Mouse (Mus musculus) mouse trophoblast stem cell (cell line): ENCODE results near the gene Clcnkb.

Experiments
- in situ Hi-C, 2 experiments: fragments of 300-500 bp; cut with MseI, MboI; formaldehyde crosslinking; loops; 2 replicates in 1 of 2; 3 replicates in 1 of 2; pipeline ENCODE4 v1.15.1; 2025

The Clcnkb gene

DNA sequence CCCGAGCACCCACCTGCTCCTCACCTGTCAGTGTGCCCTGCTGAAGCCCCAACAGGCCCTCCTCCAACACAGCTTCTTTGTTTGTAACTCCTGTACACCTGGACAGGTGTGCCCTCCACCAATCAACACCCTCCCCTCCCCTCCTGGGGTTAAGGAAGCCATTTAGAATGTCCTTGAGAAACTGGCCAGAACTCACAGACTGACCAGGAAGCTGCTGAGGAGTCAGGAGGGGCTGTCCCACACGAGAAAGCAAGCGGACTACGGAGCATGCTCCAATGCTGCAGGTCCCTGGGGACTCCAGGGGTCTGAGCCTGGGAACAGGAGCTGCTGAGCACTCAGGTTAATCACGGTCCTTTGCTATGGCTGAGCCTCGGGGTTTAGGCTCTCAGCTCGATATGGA lies at the start of gene Clcnkb:
TSS of gene Clcnkb (minus strand) at position 91 of the 400 bp plus-strand sequence.
- in situ Hi-C loops, result no loop called here

DNA sequence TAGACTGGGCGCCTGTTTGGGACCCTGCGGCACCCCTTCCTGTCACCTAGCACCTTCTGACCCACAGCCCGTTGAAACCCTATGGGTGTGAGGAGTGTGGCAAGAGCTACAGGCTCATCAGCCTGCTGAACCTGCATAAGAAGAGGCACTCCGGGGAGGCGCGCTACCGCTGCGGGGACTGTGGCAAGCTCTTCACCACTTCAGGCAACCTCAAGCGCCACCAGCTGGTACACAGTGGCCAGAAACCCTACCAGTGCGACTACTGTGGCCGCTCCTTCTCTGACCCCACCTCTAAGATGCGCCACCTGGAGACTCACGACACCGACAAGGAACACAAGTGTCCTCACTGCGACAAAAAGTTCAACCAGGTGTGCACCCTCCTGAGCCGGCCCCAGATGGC lies 48.9 kb upstream of the Clcnkb start:
- in situ Hi-C loops, result no loop called here

DNA sequence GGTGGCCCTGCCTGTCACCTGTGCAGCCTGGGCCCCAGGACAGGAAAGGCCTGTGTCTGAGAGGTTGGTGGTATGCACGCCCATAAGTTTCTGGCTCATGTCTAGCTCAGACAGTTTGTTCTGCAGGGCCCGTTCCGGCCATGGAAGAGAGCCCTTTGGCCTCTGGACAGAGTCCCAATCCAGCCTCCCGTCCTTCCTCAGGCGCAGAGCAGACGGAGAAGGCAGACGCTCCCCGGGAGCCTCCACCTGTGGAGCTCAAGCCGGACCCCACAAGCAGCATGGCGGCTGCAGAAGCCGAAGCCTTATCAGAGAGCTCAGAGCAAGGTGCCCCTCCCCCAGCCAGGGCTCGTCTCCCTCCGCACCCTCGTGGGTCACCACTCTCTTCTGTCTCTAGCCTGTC lies 47.7 kb upstream of the Clcnkb start:
- in situ Hi-C loops, result no loop called here

DNA sequence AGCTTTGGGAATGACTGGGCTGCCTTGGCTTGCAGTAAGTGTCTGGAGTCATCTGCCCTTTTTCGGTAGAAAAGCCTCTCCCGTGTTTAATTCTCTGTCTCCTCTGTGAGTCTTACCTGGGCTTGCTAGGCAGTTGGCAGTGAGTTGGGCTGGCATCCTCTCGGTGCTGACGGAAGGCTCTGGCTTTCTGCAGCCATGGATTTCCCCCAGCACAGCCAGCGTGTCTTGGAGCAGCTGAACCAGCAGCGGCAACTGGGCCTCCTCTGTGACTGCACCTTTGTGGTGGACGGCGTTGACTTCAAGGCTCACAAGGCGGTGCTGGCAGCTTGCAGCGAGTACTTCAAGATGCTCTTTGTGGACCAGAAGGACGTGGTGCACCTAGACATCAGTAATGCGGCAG lies 45.8 kb upstream of the Clcnkb start:
- in situ Hi-C loops, result no loop called here

DNA sequence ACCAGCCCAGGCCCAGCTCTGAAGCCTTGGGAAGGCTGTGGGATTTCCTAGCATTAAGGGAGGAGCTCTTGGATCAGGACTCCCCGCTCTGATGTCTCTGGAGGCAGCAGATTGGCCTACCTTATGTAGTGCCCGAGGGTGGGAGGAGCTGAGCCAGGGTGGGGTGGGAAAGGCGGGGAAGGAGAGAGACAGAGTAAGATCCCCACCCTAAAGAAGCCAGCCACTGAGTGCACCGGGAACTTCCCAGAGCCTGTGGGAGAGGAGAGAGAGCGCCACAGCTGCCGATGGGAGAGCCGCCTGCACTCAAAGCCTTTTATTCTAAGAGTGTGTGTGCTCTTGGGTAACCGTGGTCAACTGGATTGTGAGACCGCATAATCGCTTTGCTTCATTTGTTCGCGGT lies 45.3 kb upstream of the Clcnkb start:
- in situ Hi-C loops, result no loop called here

DNA sequence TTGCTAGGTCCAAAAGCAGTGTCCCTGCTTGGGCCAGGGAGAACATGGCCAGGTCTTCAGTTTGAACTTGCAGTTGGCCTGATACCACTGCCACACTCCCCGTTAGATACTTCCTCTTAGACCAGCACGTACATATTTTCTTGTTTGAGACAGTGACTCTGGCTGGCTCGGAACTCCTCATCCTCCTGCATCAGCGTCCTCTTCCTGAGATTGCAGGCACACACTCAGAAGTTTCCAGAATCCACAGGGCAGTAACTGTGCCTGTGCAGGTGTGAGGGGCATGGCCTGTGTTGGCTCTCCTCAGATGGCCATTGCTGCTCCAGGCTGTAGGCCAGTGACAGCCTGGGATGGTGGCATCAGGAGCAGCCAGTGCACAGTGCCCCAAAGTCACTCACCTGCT lies 44.7 kb upstream of the Clcnkb start:
- in situ Hi-C loops, result no loop called here

DNA sequence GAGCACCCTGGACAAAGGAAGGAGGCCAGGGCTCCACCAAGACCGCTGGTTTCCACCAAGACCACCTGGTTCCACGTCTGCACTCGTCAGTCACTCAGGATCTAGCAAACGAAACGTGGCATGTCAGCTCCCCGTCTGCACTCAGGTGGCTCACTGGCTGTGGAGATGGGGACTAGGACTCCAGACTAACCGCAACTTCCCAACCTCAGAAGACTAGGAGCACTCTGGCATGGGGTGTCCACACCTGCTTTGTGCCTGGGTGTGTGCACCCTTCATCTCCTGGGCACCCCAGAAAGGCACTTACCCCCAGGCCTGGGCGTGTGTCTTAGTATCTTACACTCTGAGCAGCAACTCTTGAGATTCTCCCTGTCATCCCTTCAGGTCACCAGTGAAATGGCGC lies 44.0 kb upstream of the Clcnkb start:
- in situ Hi-C loops, result no loop called here

DNA sequence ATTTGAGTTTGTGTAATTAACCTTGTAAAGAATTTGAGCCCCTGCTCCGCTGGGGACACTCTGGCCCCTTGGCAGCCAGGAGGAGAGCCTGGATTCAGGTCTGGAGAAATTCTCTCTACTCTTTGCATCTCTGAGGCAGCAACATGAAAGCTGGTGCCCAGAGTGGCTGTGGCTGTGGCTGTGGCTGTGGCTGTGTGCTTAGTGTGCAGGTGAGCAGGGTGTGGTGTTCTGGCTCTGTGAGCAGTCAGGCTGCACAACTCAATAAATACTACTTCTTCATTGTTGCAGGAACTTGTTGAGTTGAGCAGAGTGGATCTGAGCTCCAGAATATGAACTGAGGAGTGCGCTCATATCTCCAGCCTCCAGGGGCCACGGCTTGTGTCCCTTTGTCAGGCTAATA lies 43.1 kb upstream of the Clcnkb start:
- in situ Hi-C loops, result no loop called here

DNA sequence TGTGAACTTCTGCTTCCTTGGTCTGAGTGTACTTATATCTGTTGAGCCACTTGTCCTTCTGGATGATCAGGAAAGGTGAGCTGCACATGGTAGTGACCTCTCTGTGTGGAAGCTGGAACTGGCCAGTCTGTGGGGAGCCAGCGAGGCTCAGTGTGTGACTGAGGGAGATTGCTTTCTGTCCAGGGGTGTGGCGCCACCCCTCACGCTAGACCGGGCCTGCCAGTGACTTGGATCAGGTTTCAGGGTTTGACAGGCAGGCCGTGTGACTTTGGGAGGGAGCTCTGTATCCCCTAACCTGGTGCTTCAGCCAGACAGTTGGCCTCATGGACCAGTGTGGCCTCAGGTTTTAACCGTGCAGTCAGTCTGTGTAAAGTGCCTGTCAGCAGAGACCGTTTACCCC lies 42.4 kb upstream of the Clcnkb start:
- in situ Hi-C loops, result no loop called here

DNA sequence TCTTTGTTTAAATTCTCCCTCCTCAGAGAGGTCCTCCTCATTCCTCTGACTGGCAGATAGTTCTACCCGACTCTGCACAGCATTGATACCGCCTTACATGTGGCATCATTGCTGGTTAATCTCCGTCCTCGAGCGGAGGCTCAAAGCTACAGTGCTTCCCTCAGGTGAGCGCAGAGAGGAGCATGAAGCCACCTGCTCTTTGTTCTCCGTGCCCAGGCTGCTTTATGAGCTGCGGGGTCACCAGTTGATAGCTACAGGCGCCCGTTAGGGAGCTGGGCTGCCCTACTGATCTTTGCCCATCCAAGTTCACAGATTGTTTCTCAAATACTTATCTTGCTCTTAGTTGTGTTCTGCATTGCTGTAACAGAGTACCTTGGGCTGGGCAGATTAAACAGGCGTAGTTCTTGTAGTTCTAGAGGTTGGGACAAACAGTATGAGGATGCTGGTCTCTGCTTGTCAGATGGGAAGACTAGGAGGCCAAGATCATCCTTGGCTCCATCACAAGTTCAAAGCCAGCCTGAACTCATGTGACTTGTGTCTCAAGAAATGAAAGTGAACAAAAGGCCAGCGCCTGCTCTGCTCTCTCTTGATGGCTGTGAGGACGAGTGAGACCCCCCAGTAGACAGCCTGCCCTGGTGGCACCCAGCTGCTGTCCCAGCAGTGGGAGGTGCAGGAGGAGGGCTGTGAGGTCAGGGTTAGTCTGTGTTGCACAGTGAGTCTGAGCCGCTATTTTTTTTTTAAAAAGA lies 40.6 kb upstream of the Clcnkb start:
- in situ Hi-C loops, result no loop called here

DNA sequence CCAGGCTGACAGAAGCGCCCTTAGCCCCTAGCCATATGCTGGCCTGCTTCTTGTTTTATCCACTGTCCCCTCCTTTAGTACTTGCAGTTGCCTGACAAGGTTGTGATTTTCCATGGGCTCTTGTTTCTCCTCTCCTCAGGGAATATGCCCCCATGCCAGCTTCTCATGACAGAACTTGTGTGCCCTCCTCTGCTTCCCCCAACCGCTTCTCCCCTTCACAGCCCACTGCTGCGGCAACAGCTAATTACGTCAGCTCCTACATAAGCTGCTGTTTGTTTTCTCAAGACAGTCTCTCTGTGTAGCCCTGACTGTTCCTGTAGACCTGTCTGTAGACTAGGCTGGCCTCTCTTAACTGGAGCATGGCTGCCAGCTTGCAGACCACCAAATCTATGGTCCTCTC lies 39.7 kb upstream of the Clcnkb start:
- in situ Hi-C loops, result no loop called here

DNA sequence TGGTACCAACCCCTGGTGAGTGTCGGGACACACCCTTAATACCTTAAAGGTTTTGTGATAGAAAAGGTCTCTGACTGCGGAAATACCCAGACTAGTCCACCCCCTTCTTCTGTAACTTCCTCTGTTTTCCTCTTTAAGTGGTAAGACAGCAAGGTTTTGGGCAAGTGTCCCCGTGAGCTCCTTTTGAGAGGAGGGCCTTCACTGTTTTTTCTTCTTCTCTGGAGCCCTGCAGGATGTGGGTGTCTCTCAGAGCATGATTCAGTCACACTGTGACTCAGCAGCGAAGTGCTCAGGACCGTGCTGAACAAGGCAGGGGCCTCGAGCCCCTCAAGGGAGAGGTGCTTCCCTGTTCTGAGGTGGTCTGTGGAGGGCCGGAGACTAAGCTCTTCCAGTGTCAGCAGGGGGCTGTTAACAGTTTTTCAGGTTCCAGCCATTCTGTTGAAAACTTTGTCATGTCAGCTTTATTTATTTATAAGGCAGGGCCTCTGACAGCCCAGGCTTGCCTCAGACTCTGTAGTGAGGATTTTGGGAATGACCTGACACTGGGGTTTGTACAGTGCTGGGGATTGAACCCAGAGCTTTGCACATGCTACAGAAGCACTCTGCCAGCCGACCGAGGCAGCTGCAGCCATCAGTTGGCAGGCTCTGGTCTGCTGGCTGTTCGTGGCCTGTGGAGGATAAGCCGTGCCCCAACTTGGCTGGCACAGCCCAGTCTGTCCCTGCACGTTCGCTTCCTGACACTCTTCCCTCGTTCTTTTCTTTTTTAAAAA lies 39.0 kb upstream of the Clcnkb start:
- in situ Hi-C loops, result no loop called here

DNA sequence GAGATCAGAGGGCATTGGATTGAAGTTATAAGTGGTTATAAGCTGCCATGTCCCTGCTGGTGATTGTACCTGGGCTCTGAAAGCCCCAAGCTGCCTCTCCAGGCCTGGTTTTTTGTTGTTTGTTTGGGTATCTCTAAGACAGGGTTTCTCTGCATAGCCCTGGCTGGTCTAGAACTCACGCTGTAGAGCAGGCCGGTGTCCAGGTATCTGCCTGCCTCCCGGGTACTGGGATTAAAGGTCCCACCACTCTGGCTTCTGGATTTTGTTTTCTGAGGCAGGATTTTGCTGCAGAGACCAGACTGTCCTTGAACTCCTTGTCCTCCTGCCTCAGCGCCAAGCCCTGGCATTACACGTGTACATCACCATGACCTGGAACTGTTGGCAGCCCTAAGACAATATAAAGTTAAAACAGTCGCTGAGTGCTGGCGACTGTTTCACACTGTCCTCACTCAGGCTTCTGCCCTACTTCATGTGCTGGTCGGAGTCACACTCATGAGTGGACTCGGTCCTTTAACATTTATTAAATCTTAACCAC lies 36.2 kb upstream of the Clcnkb start:
- in situ Hi-C loops, result no loop called here

DNA sequence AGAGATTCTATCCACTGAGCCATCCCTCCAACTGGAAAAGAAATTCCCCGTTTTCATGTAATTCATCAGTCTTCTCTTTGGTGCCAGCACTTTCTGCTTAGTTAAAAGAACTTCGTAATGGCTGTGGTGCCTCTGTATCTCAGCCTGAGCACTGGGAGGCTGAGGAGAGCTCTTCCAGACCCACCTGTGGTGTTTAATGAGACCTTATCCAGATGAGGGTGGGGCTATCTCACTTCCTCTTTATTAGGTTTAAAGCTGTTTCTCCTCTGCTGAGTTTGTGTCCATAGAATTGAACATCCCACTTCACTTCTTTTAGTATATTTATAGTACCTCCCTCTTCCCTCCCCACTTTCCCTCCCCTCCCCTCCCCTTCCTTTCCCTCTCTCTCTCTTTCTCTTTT lies 35.4 kb upstream of the Clcnkb start:
- in situ Hi-C loops, result no loop called here

DNA sequence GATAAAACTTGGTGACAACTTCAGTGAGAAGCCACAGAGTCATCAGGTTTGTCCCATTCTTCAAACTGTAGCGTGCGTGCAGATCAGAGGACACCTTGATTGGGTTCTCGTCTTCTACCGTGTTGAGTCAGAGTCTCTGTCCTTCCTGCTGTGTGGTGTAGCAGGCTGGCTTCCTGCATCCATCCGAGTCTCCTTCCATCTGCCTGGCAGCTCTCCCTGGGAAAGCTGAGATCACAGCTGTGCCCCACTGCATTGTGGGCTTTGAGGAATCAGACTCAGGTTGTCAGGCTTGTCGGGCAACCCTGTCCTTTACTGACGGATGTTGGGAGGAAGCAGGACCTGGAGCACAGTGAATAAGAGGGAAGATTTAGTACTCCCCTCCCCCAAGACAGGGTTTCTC lies 30.4 kb upstream of the Clcnkb start:
- in situ Hi-C loops, result no loop called here

DNA sequence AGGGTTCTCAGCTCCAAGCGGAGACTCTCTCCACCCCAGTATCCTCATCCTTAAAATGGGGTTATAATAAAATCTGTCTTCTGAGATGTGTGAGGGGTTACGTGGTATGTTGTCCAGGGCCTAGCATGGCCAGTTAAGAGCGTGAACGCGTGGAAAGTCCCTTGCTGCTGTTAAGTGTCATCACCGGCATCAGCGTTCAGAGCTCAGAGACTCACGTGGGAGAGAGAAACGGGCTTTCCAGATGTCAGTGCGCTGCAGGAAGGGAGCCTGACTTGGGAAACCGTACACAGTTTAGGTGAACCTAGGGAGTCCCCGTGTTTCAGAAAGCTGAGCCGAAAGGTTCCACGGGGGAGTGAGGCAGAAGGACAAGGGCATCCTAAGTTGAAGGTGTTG lies 29.5 kb upstream of the Clcnkb start:
- in situ Hi-C loops, result no loop called here

DNA sequence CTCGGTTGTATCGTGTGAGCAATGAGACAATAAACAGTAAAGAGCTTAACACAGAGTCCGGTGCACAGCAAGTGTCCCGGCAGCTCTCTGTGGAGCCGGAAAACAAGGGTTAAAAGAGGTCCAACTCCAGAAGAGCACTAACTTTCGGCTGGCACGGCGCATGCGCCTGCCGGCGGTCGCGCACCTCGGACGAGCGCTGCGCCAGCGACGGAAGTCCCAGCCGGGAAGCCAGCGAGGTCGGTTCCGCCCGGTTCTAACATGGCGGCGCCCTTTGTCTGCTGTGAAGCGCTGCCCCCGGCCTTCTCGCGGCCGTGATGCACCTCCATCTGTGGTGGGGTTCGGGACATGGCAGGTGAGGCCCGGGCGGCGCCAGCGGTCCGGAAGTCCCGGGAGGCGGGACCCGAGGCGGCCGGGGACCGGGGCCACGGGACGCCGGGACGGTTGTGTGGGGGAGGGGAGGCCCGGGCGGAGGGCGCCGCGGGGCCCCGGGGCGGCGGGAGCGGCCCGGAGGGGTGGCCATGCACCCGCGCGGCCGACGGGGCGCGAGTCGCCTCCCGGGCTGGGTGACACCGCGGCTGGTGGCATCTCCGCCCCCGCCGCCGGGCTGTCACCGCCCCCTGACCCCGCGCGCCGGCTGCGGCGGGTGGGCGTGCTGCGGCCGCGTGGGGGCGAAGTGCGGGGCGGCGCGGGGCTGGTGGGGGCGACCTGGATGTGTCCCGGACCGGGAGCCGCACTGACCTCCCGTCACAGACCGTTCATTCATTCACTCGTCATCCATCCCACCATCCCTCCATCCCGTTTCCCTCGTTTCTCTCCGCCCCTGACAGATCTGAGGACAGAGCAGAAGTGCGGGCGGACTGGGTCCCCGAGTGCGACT lies 28.9 kb upstream of the Clcnkb start, which contains the start of gene Zbtb17:
TSS of gene Zbtb17 (plus strand) at position 204 of the 877 bp plus-strand sequence.
- in situ Hi-C loops, result no loop called here

DNA sequence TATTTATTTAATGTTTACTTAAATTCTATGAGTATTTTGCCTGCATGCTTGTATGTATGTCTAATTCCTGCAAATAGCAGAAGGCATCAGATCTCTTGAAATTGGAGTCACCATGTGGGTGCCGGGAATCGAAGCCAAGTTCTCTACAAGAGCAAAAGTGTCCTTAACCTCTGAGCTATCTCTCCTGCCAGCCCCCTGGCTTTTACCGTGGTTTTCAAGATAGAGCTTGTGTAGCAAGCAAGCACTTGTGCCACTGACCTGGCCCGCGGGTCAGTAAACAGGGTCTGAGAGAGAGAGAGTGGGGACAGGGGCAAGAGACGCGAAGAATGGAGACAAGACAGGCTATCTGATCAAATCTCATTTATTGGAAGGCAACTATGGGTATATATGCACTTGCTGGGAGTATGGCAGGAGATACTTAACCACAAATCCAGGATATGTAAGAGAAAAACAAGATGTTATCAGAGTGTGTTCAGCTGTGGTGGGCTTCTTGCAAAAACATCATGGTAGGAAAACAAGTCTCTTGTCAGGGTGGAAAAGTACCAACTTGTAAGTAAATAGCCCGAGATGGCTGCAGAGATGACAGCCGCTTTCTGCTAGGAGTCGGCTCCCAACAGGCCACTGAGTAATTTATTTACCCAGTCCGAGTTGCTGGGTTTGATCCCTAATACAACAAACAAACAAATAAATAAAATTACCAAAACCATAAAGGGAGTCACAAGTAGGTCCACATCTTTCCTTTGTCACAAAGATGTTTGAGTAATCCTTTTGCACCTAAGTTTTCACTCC lies 28.0 kb upstream of the Clcnkb start:
- in situ Hi-C loops, result no loop called here

DNA sequence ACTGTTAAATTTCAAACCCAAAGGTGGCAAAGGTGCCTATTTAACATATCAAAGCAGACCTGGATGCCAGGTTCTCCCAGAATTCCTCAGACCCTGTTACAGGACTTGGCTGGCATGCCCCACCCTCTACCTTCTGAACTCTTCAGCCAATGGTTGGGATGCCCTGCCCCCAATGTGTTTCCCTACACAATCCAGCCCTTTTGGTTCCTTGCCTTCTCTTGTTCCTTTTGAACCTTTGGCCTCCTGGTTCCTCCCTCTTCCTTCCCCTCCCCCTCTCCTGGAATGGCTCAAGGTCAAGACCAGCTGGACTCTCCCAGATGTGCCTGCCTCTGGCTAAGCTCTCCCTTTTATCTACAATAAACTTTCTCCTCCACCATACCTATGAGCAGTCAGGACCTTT lies 25.1 kb upstream of the Clcnkb start:
- in situ Hi-C loops, result no loop called here

DNA sequence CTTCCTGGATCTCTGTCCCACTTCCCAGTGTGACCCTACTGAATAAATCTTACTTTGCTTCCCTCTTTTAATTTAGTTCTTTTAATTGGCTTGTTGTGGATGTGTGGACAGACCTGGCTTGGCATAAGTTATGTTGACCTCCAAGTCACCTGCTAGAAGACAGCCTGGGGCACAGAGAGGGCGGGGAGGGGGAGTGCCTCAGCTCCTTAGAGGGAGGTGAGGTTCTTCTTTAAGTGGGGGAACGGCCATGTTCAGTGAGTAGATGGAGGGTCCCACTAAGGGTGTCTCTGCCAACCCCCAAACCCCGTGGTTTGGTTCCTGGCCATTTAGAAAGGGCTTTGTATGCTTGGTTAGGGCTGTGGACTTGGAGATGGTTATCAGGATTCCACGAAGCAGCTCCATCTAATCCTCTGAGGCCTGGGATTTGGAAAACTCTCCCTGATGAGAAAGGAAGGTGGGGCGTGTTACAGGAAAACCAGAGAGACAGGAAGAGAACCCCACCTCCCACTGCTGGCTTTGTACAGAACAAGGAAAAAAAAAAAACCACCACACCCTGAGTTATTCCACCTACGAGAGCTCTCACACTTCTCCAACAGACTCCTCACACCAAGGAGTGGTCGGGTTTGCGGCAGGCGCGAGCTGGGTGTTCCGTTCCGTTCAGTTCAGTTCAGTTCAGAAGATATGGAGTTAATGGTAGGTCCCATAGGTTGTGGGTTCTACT lies 23.4 kb upstream of the Clcnkb start:
- in situ Hi-C loops, result no loop called here

DNA sequence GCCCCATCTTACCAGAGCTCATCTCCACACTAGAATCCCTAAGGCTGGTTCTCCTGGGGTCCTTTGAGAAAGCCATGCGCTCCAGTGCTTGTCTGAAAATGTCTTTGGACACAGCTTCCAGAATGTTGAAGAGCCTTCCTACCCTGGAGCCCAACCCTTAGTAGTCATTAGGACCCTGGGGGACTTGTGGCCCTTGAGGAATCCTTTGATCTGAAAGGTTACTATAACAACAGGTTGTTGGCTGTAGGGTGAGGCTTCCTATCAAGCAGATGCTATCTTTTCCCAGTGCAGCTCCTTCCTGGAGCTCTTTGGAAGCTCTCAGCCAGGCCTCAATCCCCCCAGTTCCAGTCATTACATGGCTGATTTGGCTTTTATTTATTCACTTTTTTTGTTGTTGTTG lies 20.2 kb upstream of the Clcnkb start, which contains the start of gene Srarp:
TSS of gene Srarp (minus strand) at position 132 of the 400 bp plus-strand sequence.
- in situ Hi-C loops, result no loop called here
